Mouse (Mus musculus) frontal cortex, postnatal 10 days (tissue): ENCODE measurements around the gene Cript.

ENCODE experiments used
- DNase-seq, 2 experiments: peaks; one replicate each; pipeline ENCODE4 v3.0.0; 2022; ENCODE audit warnings: low spot score in 2 of 2, mixed read lengths in 1 of 2

Cript gene

DNA sequence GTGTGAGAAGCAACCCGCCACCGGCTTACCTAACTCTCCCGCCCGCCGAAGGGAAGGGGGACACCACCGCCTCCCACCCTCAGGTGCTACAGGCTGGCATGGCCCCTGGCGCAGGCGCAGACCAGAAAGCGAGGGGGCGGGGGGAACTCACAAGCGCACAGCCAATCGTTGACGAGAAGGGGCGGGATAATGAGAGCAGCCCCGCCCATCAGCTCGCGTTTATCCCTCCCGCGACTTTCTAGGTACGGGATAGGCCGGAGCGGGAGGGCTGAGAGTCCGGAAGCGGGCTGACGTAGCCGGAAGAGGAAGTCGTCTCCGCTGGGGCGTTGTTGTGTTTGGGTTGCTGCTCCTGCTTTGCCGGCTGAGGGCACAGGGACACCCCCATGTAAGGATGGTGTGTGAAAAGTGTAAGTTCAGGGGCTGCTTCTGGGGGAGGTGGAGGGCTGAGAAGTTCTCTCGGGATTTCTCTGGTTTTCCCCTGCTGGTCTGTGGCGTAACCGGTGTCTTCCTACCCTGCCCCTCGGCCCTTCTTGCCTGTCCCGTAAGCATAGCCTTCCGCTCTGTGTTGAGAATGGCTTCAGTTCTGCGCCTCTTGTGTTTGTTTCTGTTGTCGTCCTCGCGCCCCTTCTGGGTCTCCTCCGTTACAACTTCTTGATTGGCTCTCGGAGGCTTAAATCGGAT, at the start of gene Cript, which contains the start of gene Pigf:
Gene Cript (plus strand): TSS at position 282 of the 681 bp plus-strand sequence.
Gene Pigf (minus strand): TSS at position 138 of the 681 bp plus-strand sequence.
- DNase-seq, result peak; percentile 95 to 97

DNA sequence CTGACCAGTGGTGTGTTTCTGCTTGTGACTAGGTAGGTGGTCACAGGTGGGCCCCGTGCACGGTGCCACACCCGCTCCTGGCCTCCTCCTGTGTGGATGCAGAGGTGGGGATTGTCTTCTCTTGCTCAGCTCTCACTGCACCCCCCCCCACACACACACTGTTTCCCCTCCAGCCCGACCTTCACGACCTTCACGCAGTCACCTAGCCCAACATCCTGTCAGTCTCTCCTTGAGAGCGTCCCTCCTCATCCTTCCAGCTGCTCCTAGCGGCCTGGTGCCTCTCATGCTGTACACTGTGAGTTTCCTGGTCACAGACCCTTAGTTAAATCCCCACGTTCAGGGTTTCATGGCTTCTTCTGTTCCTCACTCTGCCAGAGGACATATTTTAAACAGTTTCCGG, 49.0 kb upstream of the Cript start:
- no peak for DNase-seq

DNA sequence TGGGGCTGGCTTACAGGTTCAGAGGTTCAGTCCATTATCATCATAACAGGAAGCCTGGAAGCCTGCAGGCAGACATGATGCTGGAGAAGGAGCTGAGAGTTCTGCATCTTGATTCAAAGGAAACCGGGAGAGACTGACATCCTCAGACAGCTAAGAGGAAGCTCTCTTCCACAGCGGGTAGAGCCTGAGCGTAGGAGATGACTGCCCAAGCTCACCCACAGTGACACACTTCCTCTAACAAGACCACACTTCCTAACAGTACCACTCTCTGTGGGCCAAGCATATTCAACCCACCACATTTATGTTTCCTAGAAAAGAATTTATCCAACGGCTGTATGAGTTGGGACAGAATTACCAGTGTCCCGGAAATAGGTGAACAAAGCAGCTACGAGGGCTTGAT, 46.9 kb upstream of the Cript start:
- DNase-seq, result no peak

DNA sequence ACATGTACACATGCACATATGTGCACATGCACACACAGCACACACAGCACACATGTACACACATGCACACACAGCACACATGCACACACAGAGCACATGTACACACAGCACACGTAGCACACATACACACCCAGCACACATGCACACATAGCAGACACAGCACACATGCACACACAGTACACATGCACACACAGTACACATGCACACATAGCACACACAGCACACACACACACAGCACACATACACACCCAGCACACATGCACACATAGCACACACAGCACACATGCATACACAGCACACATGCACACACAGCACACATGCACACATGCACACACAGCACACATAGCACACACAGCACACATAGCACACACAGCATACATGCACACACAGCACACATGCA, 44.1 kb upstream of the Cript start:
- no peak for DNase-seq

DNA sequence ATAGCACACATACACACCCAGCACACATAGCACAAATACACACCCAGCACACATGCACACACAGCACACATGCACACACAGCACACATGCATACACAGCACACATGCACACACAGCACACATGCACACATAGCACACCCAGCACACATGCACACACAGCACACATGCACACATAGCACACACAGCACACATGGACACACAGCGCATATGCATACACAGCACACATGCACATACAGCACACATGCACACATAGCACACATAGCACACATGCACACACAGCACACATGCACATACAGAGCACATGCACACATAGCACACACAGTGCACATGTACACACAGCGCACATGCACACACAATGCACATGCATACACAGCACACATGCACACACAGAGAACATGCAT, 43.6 kb upstream of the Cript start:
- DNase-seq, result no peak

DNA sequence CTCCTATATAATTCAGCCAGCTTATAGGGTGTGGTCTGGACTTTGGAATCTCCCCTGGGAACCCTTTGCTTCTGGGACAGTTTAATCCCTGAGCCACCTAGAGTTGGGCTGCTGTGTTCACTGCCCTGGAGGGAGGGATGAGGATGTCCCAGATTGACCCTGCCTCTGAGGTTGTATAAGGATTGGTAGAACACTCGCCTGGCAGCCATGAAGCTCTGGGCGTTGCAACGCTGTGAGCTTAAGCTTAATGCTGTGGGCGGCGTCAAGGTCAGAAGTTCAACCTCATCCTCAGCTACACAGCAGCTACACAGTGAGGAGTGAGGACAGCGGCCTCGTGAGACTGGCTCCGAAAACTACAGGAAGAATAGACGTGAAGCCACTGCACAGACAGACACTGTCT, 42.9 kb upstream of the Cript start:
- no peak for DNase-seq

DNA sequence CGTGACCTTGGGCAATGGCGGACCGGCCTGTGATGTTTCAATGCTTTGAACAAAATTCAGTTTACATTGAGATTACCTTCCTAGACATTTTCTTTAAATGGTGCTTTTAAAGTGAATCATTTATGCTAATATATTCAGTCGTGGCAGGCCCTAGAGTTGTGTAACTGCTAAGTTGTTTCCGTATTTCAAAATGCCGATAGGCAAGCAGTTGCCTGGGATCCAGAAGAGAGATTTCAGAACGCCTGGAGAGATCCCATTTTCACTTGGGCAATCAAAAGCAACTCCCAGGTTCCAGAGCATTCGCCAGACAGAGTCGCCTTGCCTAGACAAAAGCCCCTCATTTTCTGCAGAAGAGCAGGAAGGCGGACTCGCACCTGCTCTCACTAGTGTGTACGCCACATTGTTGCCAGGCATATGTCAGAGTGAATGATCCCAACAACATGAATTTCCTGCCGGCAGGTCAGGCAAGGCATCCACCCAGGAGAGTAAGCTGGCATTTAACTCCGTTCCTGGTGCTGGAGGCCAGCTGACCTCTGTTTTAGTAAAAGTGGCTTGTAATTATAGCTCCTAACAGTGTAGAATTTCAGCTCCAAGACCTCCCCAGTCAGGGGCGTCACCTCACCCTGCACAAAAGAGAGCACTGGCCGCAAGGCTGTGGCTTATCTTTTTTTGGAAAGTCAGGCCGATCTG, 38.8 kb upstream of the Cript start:
- no peak for DNase-seq

DNA sequence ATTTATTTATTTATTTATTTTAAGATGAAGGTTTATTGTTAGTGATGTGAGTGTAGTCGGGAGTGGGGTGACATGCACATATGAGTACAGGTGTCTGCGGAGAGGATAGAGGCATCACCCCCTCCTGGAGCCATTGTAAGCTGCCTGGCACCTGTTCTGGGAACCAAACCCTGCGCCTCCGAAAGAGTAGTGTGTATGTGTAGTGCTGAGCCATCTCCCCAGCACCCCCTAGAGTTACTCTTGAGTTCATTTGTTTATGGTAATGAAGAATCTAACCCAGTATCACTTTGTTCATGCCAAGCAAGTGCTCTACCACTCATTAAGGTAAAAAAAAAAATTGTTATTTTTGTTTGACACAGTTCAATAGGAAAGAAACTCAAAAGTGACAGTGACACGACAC, 37.2 kb upstream of the Cript start:
- DNase-seq, result no peak

DNA sequence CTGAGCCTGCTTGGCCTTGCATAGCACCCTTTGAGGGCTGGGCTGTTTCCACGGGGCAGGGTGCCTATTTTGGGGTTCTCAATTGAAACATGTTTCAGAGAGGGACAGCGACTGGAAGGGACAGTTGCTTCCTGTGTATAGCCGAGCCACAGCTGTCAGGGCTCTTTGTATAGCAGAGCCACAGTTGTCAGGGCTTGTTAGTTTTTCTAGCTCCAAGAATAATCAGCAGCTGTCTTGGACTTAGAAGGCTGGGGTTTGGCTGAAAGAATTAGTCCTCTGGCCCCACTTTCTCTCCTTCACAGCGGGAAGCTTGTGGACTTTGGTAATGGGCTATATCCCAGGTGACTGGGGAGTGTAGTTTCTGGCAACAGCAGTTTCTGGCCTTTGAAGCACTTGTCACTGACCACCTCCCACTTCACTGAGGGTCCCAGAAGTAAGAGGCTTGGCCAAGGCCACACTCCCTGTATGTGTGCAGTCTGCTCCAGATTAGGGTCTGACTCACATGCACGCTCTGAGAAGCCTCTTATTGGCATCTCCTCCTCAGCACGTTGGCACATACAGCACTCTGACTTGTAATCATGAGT, 36.7 kb upstream of the Cript start:
- DNase-seq, result no peak

DNA sequence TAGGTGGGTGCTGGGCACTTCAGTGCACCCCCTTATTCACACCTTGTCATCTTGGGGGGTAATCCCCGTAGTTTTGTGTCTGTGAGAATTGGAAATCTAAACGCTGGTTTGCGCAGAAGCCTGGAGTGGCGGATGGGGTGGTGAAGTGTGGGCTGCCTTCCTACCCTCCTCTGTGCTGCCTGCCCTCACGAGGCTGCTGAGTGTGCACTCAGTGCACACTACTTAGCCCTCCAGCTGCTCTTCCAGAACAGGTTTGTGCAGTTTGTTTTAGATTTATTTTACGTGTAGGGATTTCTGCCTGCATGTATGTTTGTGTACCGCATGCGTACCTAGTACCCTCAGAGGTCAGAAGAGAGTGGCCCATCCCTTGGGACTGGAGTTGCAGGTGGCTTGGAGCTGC, 34.0 kb upstream of the Cript start:
- DNase-seq, result no peak

DNA sequence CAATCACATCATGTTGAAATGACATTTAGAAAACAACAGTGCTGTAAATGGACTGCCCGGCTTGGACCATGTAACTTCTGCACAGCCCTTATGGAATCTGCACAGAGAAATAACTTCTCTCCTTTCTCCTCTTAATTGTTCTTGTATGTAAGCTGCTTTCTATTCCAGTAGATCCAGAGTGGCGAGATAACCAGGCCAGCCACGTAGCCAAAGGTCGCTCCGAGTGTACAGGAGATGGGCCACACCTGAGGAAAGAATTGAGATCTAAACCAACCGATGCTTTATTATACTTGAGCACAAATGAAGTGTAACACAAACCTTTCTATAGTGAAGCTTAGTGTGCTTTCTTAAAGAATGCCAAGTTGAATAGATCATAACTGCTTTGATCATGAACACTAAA, 28.0 kb upstream of the Cript start:
- DNase-seq, result no peak

DNA sequence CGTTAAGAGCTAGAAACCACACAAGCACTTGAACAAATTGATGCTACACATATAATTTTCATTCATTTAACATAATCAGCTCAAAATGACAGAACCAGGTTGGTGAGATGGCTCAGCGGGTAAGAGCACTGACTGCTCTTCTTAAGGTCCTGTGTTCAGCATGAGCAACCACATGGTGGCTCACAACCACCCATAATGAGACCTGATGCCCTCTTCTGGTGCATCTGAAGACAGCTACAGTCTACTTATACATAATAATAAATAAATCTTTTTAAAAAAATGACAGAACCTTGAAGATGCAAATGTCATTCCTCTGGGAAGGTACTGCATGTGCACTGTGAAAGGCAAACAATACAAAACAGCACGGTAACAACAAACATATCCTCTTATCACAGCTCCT, 16.4 kb upstream of the Cript start:
- DNase-seq, result no peak

DNA sequence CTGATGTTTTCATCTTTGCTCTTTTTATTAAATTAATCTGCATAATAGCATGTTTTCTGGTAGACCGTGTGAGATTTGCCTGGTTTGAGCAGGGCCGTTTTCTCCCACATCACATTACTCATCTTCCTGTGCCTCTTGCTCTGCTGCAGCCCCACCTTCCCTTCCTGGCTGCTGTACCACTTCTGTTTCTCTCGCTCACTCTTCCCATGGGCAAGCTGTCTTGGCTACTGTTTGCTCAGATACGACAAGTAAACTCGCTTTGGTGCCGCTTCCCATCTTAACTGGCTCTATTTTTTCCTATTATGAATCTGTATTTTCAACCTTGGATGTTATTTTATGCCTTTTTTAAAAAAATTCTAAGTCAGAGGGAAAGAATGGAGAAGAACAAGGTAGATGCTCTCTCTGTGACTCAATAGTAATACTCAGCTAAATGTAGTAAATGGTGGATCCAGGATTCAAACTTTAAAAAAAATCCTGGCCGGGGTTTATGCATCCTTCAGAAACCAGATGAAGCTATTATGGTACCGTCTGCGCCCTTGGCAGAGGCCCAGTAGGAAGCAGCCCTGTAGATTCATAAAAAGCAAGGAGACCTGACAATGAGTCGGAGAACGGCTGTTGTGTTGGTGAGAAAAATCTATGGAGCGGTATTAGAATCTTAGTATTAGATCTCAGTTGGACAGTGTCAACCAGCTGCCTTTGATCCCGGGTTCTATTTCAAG, 13.9 kb upstream of the Cript start:
- peak; percentile 43 to 62 for DNase-seq

DNA sequence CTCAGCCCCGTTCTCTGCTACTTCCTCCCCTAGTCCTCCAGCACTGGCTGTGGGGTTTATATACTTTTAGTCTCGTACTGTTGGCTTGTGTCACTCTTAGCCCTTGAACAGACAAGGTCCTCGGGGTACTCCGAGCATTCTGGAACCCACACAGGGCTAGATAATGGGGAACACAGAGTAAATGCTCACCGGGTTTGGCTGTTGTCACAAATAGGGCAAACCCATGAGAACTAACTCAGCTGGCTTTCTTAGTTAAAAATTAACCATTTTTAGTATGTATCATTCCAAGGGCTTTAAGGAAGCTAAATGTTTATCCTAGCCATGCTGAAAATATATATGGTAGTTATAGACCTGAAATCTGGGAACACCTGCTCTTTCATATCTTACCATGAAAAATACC, 5.7 kb upstream of the Cript start:
- DNase-seq, result no peak

DNA sequence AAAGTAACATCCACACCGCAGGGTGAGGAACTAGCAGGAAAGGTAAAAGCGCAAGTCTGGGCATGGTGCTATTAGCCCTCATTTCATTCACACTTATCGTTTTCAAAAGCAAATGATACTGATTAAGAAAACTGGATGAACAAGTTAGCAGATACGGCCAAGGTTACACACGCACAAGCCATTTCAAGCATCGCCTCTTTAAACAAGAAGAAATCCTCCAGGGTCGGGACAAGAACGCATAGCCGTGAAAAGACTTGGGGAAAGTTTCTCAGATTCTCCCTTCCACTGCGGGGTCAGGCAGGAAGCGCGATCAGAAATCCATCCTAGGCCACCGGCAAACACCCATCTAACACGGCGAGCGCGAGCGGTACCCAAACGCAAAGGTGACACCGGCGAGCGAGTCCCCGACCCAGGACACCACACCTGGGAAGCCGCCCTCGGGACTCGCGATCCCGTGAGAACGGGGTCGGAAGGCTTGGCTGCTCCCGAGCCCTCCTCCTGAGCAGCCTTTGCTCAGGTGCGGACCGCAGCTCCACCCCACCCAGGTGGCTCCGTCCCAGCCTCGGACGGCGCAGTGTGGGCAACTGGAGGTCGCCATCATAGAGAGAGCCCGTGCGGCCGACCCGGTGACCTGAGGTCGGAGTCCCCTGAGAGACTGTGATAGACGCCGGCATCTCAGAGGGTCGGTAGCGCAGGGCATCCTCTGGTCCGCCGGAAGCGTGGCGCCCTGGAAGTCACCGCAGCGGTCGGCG, 683 bp upstream of the Cript start:
- DNase-seq, result no peak

DNA sequence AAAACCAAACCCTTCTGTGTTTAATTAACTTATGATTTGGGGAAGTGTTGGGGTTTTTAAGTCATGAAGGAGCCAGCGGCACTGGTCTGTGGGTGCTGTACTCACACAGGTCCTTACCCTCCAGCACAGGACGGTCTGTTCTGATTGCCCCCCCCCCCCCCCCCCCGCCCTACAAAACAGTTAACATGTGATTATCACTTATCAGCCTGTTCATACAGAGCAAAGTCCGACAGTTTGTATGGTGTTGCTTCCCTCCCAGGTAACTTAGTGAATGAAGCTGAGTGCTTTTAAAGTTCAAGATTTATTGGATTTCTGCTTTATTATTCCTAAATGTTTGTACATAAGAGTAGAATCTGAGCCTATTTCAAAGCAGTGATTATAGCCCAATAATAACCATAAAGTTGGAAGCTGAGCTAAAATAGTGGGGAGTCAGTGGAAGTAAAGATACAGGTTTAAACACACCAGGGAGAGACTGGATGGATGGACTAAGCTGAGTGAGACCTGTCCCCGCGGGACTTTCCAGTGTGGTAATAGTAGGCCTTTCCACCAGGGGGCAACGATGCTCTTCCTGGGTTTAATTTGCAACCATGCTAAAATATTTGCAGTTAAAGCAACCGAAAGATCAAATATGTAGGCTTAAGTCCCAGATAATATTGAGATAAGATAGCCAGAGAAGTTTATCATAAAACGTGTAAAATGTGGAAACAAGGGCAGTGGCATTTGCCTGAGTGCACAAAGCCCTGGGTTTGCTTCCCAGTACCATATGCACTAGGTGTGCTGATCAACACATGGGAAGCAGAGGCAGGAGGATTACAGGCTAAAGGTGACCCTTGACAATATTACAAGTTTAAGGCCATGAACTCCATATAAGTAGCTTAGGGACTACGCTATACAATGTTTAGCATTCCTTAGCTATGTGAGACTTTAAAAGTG, 11.1 kb downstream of the Cript start:
- no peak for DNase-seq

DNA sequence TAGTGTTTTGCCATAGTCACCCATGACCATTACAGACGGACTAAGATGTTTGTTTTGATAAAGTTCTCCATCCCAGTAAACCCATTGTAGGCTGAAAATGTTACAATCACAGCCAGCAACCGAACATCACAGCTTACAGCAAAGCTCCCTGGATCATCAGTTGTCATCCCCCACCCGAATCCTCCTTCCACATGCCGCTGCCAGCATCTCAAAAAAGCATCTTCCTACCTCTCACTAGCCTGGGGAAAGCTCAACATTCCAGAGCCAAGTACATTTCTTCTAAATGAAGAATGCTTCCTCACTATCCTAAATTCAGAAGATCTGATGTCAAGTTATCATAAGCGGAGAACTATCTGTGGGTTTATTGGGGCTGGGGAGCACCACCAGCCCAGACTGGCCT, 13.1 kb downstream of the Cript start:
- DNase-seq, result no peak

DNA sequence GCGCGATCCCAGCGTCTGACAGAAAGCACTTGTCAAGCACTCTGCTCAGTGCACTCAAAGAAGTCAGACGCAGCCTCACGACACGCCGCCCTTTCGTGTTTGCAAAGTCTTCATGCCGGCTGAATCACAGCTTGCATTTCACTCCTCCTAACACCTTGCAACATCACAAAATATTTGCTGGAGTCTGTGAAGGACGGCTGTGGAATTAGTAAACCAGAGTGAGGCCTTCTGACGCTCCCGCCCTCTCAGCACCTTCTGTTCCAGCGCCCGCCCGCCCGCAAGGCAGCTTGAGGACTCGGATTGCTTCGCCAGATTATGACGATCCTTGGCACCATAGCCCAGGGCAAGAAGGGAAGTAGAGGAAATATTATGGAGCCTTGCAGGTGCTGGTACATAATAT, 16.4 kb downstream of the Cript start:
- peak; percentile 39 to 46 for DNase-seq

DNA sequence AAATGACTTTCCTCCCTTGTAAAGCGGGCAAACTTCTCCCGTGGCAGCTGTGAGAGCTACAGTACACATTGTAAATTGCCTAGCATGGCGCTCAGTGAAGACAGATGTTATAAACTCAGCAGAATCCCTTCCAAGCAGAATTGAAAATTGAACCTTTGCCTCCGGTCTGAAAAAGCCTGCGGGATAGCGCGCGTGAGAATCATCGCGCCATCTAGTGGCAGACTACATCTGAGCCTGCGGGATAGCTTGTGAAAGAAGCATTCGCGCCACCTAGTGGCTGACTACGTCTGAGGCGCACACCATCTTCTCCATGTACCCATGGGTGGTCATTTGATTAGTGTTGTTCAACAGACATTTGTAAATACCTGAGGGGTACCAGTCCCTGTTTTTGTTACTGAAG, 19.0 kb downstream of the Cript start:
- peak; percentile 70 to 88 for DNase-seq

DNA sequence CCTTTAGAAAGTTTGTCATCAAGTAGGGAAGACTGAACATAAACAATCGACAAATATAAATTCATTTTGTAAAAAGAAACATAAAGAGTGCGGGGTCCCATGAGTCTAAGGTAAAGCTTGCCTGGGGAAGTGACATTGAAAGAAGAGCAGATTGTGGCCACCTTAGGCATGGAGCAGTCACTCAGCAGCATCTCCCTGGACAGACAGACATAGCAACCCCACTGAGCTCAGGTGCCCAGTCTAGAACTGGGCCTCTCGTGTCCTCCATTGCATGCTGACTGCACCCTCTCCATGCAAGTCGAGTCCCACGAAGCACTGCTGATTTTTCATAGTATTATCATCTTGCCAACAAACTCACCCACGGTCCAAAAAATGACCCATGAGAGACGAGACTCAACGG, 19.4 kb downstream of the Cript start:
- DNase-seq, result no peak

DNA sequence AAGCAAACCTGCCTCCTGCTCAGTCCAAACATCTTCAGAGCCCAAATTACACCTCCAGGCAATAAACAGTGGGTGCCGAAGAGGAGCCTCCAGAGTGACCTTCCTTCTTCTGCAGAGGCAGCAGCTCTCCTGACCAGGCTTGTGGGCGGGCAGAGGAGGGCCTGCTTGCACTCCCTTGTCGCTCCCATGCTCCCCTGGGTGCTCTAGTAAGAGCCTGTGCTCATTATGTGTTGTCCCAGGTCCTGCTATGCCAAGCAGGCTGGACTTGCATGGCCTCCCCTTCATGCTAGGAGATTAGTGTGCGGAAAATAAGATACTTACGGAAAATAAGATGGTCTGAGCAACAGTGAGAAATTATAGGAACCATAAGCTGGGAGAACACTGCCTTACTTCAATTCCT, 24.3 kb downstream of the Cript start:
- DNase-seq, result no peak
